Mouse (Mus musculus): Measurements from ENCODE around the gene Gm13889. TPM values are rescaled to one million over a fixed set of nuclear protein-coding genes. Genes with fewer than 3 reads are reported as not detected.
A peak's percentile ranks its signal among the peaks of the same experiment; 100 is the strongest.

Gm13889 gene
- total and polyA plus RNA-seq, 2 experiments from 2014 or later: 9.0 to 41.6 TPM

DNA sequence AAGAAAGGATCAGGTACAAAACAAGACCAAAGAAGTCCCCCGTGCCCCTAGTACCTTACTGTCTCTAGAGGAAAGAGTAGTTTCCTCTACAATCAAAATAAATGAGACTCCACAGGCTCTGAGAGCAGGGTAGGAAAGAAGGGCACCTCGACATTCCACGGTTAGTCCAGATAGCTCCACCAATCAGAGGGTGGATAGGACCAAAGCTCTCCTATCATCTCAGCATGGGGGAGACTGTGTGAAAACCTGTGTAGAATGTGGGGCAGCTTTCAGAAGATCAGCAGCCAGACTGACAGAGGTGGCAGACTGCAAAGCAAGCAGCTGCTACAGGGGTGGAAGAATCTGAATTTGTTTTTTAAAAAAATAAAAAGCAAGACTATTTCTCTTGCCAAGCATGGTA, 35.8 kb upstream of the Gm13889 start:
- H3K4me2 ChIP-seq (ENCODE audit: low read depth, low read length): no peak overlapping the region
- H3K27me3 ChIP-seq (ENCODE audit: control insufficient read depth, insufficient read depth, low read length): no peaks in the 10 kb centered on the region
- no peaks in the 10 kb centered on the region for H3K9me3 ChIP-seq (replicated peaks; ENCODE audit: control insufficient read depth, low read length)
- 0 out of 2 replicates have a peak overlapping the region, but pooled peaks have one; percentile 1 for H3K27ac ChIP-seq (ENCODE audit: low read depth)
- peaks cover 5% of the 10 kb centered on the region; the same call in 1 of the 2 replicates for H3K4me1 ChIP-seq (ENCODE audit: control insufficient read depth, insufficient read depth)
- TF ChIP-seq EP300 (IDR thresholded peaks at IDR 0.05; ENCODE audit: low read depth) (no peak), CTCF (IDR thresholded peaks at IDR 0.05; ENCODE audit: low read depth) (no peak)
- no peak for ATAC-seq (ENCODE audit: insufficient read depth, low read depth)
- peaks cover 66% of the 10 kb centered on the region for H3K36me3 ChIP-seq (replicated peaks; ENCODE audit: control insufficient read depth, insufficient read depth, low read length)
- DNase-seq (ENCODE audit: low spot score): no peak
- no peak overlapping the region for H3K4me3 ChIP-seq (ENCODE audit: low read depth, low read length)
- H3K9ac ChIP-seq (replicated peaks; ENCODE audit: low read depth, low read length): no peak overlapping the region
- WGBS: 38% methylated on average over 3 of the region's 3 CpGs

DNA sequence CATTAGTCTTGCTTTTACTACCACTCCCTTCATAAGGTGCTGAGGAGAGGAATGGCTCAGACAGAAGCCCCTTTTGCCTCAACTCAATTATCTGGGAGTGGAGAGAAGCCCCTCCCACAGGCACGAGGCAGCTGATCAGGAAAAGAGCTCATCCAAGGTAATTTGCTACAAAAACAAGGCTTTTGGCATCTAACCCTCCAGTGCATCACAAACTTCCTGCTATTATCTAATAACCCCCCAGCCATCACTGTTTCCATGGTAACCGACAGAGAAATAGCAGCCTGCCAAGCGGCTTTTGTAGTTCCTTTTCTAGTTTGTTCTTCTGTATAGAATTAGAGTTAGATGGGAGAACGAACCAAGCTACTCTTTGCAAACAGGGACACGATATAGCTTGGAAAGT, 35.3 kb upstream of the Gm13889 start:
- ATAC-seq (ENCODE audit: insufficient read depth, low read depth) (0 out of 2 replicates have a peak, but pooled peaks have one; percentile 20), DNase-seq (ENCODE audit: low spot score) (peak; percentile 64)
- Histone ChIP-seq H3K4me2 (ENCODE audit: low read depth, low read length) (no peak overlapping the region), H3K9me3 (replicated peaks; ENCODE audit: control insufficient read depth, low read length) (no peaks in the 10 kb centered on the region), H3K9ac (replicated peaks; ENCODE audit: low read depth, low read length) (no peak overlapping the region), H3K27me3 (ENCODE audit: control insufficient read depth, insufficient read depth, low read length) (no peaks in the 10 kb centered on the region), H3K4me3 (ENCODE audit: low read depth, low read length) (no peak overlapping the region), H3K4me1 (ENCODE audit: control insufficient read depth, insufficient read depth) (peaks cover 5% of the 10 kb centered on the region; the same call in 1 of the 2 replicates), H3K27ac (ENCODE audit: low read depth) (peak overlapping the region; percentile 13; the same call in 1 of the 2 replicates), H3K36me3 (replicated peaks; ENCODE audit: control insufficient read depth, insufficient read depth, low read length) (peaks cover 66% of the 10 kb centered on the region)
- 48% methylated on average over 5 of the region's 5 CpGs for WGBS
- TF ChIP-seq EP300 (IDR thresholded peaks at IDR 0.05; ENCODE audit: low read depth) (no peak), CTCF (IDR thresholded peaks at IDR 0.05; ENCODE audit: low read depth) (no peak)

GRCm38 (mm10) chr2:93991336-93991735, 34.3 kb upstream of the Gm13889 start:
- no peaks in the 10 kb centered on the region for H3K9me3 ChIP-seq (replicated peaks; ENCODE audit: control insufficient read depth, low read length)
- no peak overlapping the region for H3K9ac ChIP-seq (replicated peaks; ENCODE audit: low read depth, low read length)
- peaks cover 5% of the 10 kb centered on the region; the same call in 1 of the 2 replicates for H3K4me1 ChIP-seq (ENCODE audit: control insufficient read depth, insufficient read depth)
- H3K27me3 ChIP-seq (ENCODE audit: control insufficient read depth, insufficient read depth, low read length): no peaks in the 10 kb centered on the region
- TF ChIP-seq CTCF (IDR thresholded peaks at IDR 0.05; ENCODE audit: low read depth): no peak
- no peak for TF ChIP-seq EP300 (IDR thresholded peaks at IDR 0.05; ENCODE audit: low read depth)
- H3K4me2 ChIP-seq (ENCODE audit: low read depth, low read length): no peak overlapping the region
- WGBS: 35% methylated on average over 3 of the region's 3 CpGs
- H3K36me3 ChIP-seq (replicated peaks; ENCODE audit: control insufficient read depth, insufficient read depth, low read length): peaks cover 68% of the 10 kb centered on the region
- ATAC-seq (ENCODE audit: insufficient read depth, low read depth): no peak
- no peak for DNase-seq (ENCODE audit: low spot score)
- H3K4me3 ChIP-seq (ENCODE audit: low read depth, low read length): no peak overlapping the region
- peak overlapping the region; percentile 13 for H3K27ac ChIP-seq (ENCODE audit: low read depth)

- H3K9ac ChIP-seq (replicated peaks; ENCODE audit: low read depth, low read length): no peak overlapping the region
- WGBS: 97% methylated on average over 2 of the region's 2 CpGs
These were observed 31.4 kb upstream of the Gm13889 start for GRCm38 (mm10) chr2:93988440-93988839.

DNA sequence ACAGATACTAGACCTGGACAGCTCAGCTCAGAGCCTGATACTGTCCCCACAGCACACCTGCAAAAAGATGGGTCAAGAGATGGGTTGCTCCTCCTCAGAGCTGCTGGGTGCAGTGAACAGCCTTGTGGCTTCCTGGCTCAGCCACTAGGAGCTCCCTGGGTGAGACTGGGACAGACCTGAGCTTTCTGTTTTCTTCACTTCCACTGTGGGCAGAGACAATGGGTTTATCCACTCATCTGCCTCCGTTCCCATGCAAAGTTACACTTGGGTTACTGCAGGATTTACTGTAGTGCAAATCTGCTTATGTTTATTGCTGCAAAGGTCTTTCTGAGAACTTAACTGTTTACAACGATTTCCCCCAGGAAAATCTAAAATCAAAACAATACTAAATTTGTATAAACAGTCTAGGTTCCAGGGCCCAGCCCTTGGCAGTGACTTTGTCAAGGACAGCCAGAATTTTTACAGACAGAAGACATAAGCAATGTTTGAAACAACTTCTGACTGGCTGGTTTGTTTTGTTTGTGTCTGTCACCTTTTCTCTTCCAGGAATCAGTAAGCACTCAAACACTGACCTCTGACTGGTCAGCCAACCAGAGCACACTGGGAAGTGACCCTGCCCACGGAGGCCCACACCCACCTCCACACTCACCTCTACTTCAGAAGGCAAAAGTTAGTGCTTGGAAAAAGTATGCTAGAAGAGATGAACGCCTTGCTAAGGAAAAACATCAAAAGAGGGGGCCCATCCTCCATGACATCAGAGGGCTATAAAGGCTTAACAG, 25.6 kb upstream of the Gm13889 start:
- 78% methylated on average over 4 of the region's 4 CpGs for WGBS
- no peak overlapping the region for H3K4me3 ChIP-seq (ENCODE audit: low read depth, low read length)
- H3K4me2 ChIP-seq (ENCODE audit: low read depth, low read length): no peak overlapping the region
- H3K9ac ChIP-seq (replicated peaks; ENCODE audit: low read depth, low read length): no peak overlapping the region
- no peak for ATAC-seq (ENCODE audit: insufficient read depth, low read depth)
- no peak for TF ChIP-seq CTCF (IDR thresholded peaks at IDR 0.05; ENCODE audit: low read depth)
- no peak for TF ChIP-seq EP300 (IDR thresholded peaks at IDR 0.05; ENCODE audit: low read depth)
- H3K9me3 ChIP-seq (replicated peaks; ENCODE audit: control insufficient read depth, low read length): no peaks in the 10 kb centered on the region
- no peaks in the 10 kb centered on the region for H3K27me3 ChIP-seq (ENCODE audit: control insufficient read depth, insufficient read depth, low read length)
- peaks cover 77% of the 10 kb centered on the region for H3K36me3 ChIP-seq (replicated peaks; ENCODE audit: control insufficient read depth, insufficient read depth, low read length)
- DNase-seq (ENCODE audit: low spot score): no peak
- no peaks in the 10 kb centered on the region for H3K4me1 ChIP-seq (ENCODE audit: control insufficient read depth, insufficient read depth)
- H3K27ac ChIP-seq (ENCODE audit: low read depth): no peak overlapping the region

More at GRCm38 (mm10) chr2:93988440-93988839, 31.4 kb upstream of the Gm13889 start:
- no peak overlapping the region for H3K4me3 ChIP-seq (ENCODE audit: low read depth, low read length)
- H3K27ac ChIP-seq (ENCODE audit: low read depth): no peak overlapping the region
- TF ChIP-seq EP300 (IDR thresholded peaks at IDR 0.05; ENCODE audit: low read depth): no peak
- TF ChIP-seq CTCF (IDR thresholded peaks at IDR 0.05; ENCODE audit: low read depth): no peak
- no peaks in the 10 kb centered on the region for H3K9me3 ChIP-seq (replicated peaks; ENCODE audit: control insufficient read depth, low read length)
- peaks cover 3% of the 10 kb centered on the region; the same call in 1 of the 2 replicates for H3K4me1 ChIP-seq (ENCODE audit: control insufficient read depth, insufficient read depth)
- no peak for DNase-seq (ENCODE audit: low spot score)
- H3K36me3 ChIP-seq (replicated peaks; ENCODE audit: control insufficient read depth, insufficient read depth, low read length): peaks cover 69% of the 10 kb centered on the region
- no peak for ATAC-seq (ENCODE audit: insufficient read depth, low read depth)
- no peaks in the 10 kb centered on the region for H3K27me3 ChIP-seq (ENCODE audit: control insufficient read depth, insufficient read depth, low read length)
- H3K4me2 ChIP-seq (ENCODE audit: low read depth, low read length): no peak overlapping the region

All from heart, postnatal 0 days (tissue).